ENCODE assay signal across 12 mouse cellular contexts in genomic region chr19:28500505-28500904, GRCm38 (mm10).
"Had no signal": no experiment of that assay in that cellular context is flagged by ENCODE, and none has a peak within 500 bp of the region (broad histone marks: within the 10 kb centered on the region; RNA-seq: fewer than 3 reads in every experiment).

No protein-coding gene starts in this region.

- H3K9me3 ChIP-seq: kidney, embryonic 15.5 days; liver, embryonic 13.5 days; lung, embryonic 15.5 days; midbrain, embryonic 12.5 days had no signal

- H3K4me2 ChIP-seq: kidney, embryonic 15.5 days; liver, embryonic 13.5 days; lung, embryonic 15.5 days; midbrain, embryonic 12.5 days had no signal

- H3K36me3 ChIP-seq: kidney, embryonic 15.5 days; liver, embryonic 13.5 days; lung, embryonic 15.5 days; midbrain, embryonic 12.5 days had no signal

- DNase-seq: kidney, postnatal 4 days; layer of hippocampus, adult 9-11 months; liver, embryonic 13.5 days; lung, postnatal 10 days; lung, postnatal 36 days; thymus, postnatal 25 days had no signal

- H3K27me3 ChIP-seq: kidney, embryonic 15.5 days; liver, embryonic 13.5 days; megakaryocyte, embryonic 14.5 days had no signal

- ATAC-seq: intestine, postnatal 0 days had no signal

- H3K9ac ChIP-seq: kidney, embryonic 15.5 days; liver, embryonic 13.5 days; lung, embryonic 15.5 days; midbrain, embryonic 12.5 days had no signal

- H3K4me3 ChIP-seq: kidney, embryonic 15.5 days; left cerebral cortex, adult 2 months; liver, embryonic 13.5 days; lung, embryonic 15.5 days; megakaryocyte, embryonic 14.5 days; midbrain, embryonic 12.5 days had no signal

- H3K4me1 ChIP-seq: kidney, embryonic 15.5 days; liver, embryonic 13.5 days; megakaryocyte, embryonic 14.5 days; midbrain, embryonic 12.5 days had no signal

- H3K27ac ChIP-seq: kidney, embryonic 15.5 days; left cerebral cortex, adult 2 months; liver, embryonic 13.5 days; lung, embryonic 15.5 days; midbrain, embryonic 12.5 days had no signal
